Mouse (Mus musculus): ENCODE measurements at regions not wholly inside any gene's neighbourhood (a gene's known extent, or its start where the extent isn't known, plus 50 kb on each side); places are given as distances from the start of the nearest gene placed in this dataset.

- DNase-seq: no peak
Measured at GRCm38 (mm10) chr4:69971721-69972120, 438.5 kb downstream of the Cdk5rap2 start.

GRCm38 (mm10) chr4:69968424-69968823 lies 441.8 kb downstream of the Cdk5rap2 start:
- no peak for DNase-seq
